Comparison of ENCODE assay signal across 8 mouse cellular contexts in genomic region chr15:78172256-78172898, GRCm38 (mm10). TPM values are rescaled to one million over a fixed set of nuclear protein-coding genes. Genes with fewer than 3 reads are reported as not detected.
DNase-seq lines count a peak whose midpoint lies in the region; ATAC-seq and TF ChIP-seq lines count a peak whose summit lies in the region.

No protein-coding gene starts in this region.

- peaks cover 21% of the 10 kb centered on the region for H3K4me1 ChIP-seq in heart, embryonic 13.5 days
- H3K4me1 ChIP-seq in embryonic facial prominence, embryonic 15.5 days = peaks cover 15% of the 10 kb centered on the region
- peaks cover 18 to 20% of the 10 kb centered on the region in 2 experiments for H3K4me1 ChIP-seq in liver, embryonic 14.5 days (replicated peaks; ENCODE audit: control insufficient read depth in 2 of 2, insufficient read depth in 2 of 2, low read length in 1 of 2)

- peaks cover 5% of the 10 kb centered on the region; the same call in 1 of the 2 replicates for H3K36me3 ChIP-seq in heart, embryonic 13.5 days
- 0 out of 2 replicates have a peak, but pooled peaks cover 6% of the 10 kb centered on the region for H3K36me3 ChIP-seq in embryonic facial prominence, embryonic 15.5 days
- H3K36me3 ChIP-seq in liver, embryonic 14.5 days (replicated peaks; ENCODE audit: control insufficient read depth, insufficient read depth, low read depth) = no peaks in the 10 kb centered on the region

- no peak for ATAC-seq in heart, embryonic 13.5 days (ENCODE audit: extremely low read depth, insufficient number of reproducible peaks, low FRiP score, low TSS enrichment)
- ATAC-seq in embryonic facial prominence, embryonic 15.5 days (ENCODE audit: insufficient number of reproducible peaks, low FRiP score, low TSS enrichment, low read depth) = no peak
- no peak for ATAC-seq in liver, embryonic 14.5 days (ENCODE audit: insufficient read depth)

- peaks cover 2% of the 10 kb centered on the region; the same call in 1 of the 2 replicates for H3K27me3 ChIP-seq in heart, embryonic 13.5 days (replicated peaks)
- no peaks in the 10 kb centered on the region for H3K27me3 ChIP-seq in embryonic facial prominence, embryonic 15.5 days
- no peaks in the 10 kb centered on the region for H3K27me3 ChIP-seq in liver, embryonic 14.5 days (ENCODE audit: control insufficient read depth, insufficient read depth, low read length)

- peak overlapping the region; percentile 78; the same call in 1 of the 2 replicates for H3K4me3 ChIP-seq in heart, embryonic 13.5 days
- H3K4me3 ChIP-seq in embryonic facial prominence, embryonic 15.5 days (replicated peaks) = no peak overlapping the region
- H3K4me3 ChIP-seq in liver, embryonic 14.5 days (ENCODE audit: insufficient read depth in 1 of 2, low read depth in 2 of 2, low read length in 2 of 2) = peak overlapping the region; percentile 74 to 83; a peak in 3 of 4 replicates

- TF ChIP-seq CTCF in liver, embryonic 14.5 days (IDR thresholded peaks at IDR 0.05; ENCODE audit: low read depth) = no peak

- peak overlapping the region; percentile 96; the same call in 1 of the 2 replicates for H3K4me2 ChIP-seq in heart, embryonic 13.5 days
- H3K4me2 ChIP-seq in embryonic facial prominence, embryonic 15.5 days (replicated peaks) = peak overlapping the region; percentile 87
- peak overlapping the region; percentile 93 for H3K4me2 ChIP-seq in liver, embryonic 14.5 days (ENCODE audit: low read depth)

- TF ChIP-seq EP300 in liver, embryonic 14.5 days (IDR thresholded peaks at IDR 0.05; ENCODE audit: low read depth) = no peak

- H3K9ac ChIP-seq in heart, embryonic 13.5 days = no peak overlapping the region
- no peak overlapping the region for H3K9ac ChIP-seq in embryonic facial prominence, embryonic 15.5 days
- peak overlapping the region; percentile 73; the same call in 1 of the 2 replicates for H3K9ac ChIP-seq in liver, embryonic 14.5 days (replicated peaks)

- no peak for DNase-seq in heart, adult 9 months (ENCODE audit: low spot score in 2 of 2)
- peak; percentile 69 for DNase-seq in CD4-positive, CD25-positive, alpha-beta regulatory T cell, adult 2 months (ENCODE audit: low read depth, low spot score)
- DNase-seq in liver, embryonic 14.5 days (ENCODE audit: low read depth in 3 of 3, low spot score in 3 of 3) = no peak
- DNase-seq in thymus, postnatal 25 days = peak; percentile 62
- DNase-seq in urinary bladder, postnatal 10 days (ENCODE audit: low spot score) = no peak
- DNase-seq in kidney, postnatal 14 days = no peak

- 68% methylated on average over 11 of the region's 11 CpGs for WGBS in heart, embryonic 13.5 days
- 72% methylated on average over 11 of the region's 11 CpGs for WGBS in embryonic facial prominence, embryonic 15.5 days
- WGBS in liver, embryonic 14.5 days (ENCODE audit: insufficient replicate concordance) = 54% methylated on average over 11 of the region's 11 CpGs

- H3K27ac ChIP-seq in heart, embryonic 13.5 days (replicated peaks) = no peak overlapping the region
- H3K27ac ChIP-seq in embryonic facial prominence, embryonic 15.5 days (replicated peaks) = no peak overlapping the region
- no peak overlapping the region for H3K27ac ChIP-seq in liver, embryonic 14.5 days

- H3K9me3 ChIP-seq in heart, embryonic 13.5 days = no peaks in the 10 kb centered on the region
- H3K9me3 ChIP-seq in embryonic facial prominence, embryonic 15.5 days (replicated peaks) = no peaks in the 10 kb centered on the region
- no peaks in the 10 kb centered on the region for H3K9me3 ChIP-seq in liver, embryonic 14.5 days (ENCODE audit: control insufficient read depth, low read length)

RNA-seq across cellular contexts. Expression of gene Ift27, which starts 1.5 kb away (rescaled TPM):
- polyA plus RNA-seq in heart, embryonic 13.5 days (2015; fragmentation: Nextera tagmentation; extraction: Ambion mirVana) = 41.0 and 44.7 TPM in 2 replicates
- 89.5 and 97.3 TPM in 2 replicates for polyA plus RNA-seq in embryonic facial prominence, embryonic 15.5 days (2015; fragmentation: Nextera tagmentation; extraction: Ambion mirVana)
- polyA plus RNA-seq in liver, embryonic 14.5 days (2012; rRNA removed) = 11.0 and 13.5 TPM in 2 replicates
- polyA plus RNA-seq in liver, embryonic 14.5 days (2014; fragmentation: Nextera tagmentation; extraction: Ambion mirVana) = 37.8 and 40.8 TPM in 2 replicates

RNA-seq across cellular contexts. Expression of gene Pvalb, which starts 33.8 kb away (rescaled TPM):
- polyA plus RNA-seq in heart, embryonic 13.5 days (2015; fragmentation: Nextera tagmentation; extraction: Ambion mirVana) = 0.40 and 0.47 TPM in 2 replicates
- not detected in 2 replicates for polyA plus RNA-seq in embryonic facial prominence, embryonic 15.5 days (2015; fragmentation: Nextera tagmentation; extraction: Ambion mirVana)
- polyA plus RNA-seq in liver, embryonic 14.5 days (2012; rRNA removed) = not detected in 2 replicates
- not detected in 2 replicates for polyA plus RNA-seq in liver, embryonic 14.5 days (2014; fragmentation: Nextera tagmentation; extraction: Ambion mirVana)

RNA-seq across cellular contexts. Expression of gene Cacng2, which starts 52.5 kb away (rescaled TPM):
- polyA plus RNA-seq in heart, embryonic 13.5 days (2015; fragmentation: Nextera tagmentation; extraction: Ambion mirVana) = not detected in 2 replicates
- polyA plus RNA-seq in embryonic facial prominence, embryonic 15.5 days (2015; fragmentation: Nextera tagmentation; extraction: Ambion mirVana) = 0.04 TPM in 1 of 2 replicates, not detected in the other
- 0.01 TPM in 1 of 2 replicates, not detected in the other for polyA plus RNA-seq in liver, embryonic 14.5 days (2012; rRNA removed)
- polyA plus RNA-seq in liver, embryonic 14.5 days (2014; fragmentation: Nextera tagmentation; extraction: Ambion mirVana) = not detected in 2 replicates

Comparison
In these comparisons a context has a peak if more than half of its experiments do, and no peak if none do; other contexts are left out.
1. DNase-seq: peak in CD4-positive, CD25-positive, alpha-beta regulatory T cell, adult 2 months (single experiment) and thymus, postnatal 25 days (single experiment); none in heart, adult 9 months (0 of 2), liver, embryonic 14.5 days (0 of 3), urinary bladder, postnatal 10 days (single experiment) and kidney, postnatal 14 days (single experiment).
2. Peak in every context shown above with its lines, with median percentiles within 50 percentile points of each other: H3K4me2 ChIP-seq.